In the genomic region with DNA sequence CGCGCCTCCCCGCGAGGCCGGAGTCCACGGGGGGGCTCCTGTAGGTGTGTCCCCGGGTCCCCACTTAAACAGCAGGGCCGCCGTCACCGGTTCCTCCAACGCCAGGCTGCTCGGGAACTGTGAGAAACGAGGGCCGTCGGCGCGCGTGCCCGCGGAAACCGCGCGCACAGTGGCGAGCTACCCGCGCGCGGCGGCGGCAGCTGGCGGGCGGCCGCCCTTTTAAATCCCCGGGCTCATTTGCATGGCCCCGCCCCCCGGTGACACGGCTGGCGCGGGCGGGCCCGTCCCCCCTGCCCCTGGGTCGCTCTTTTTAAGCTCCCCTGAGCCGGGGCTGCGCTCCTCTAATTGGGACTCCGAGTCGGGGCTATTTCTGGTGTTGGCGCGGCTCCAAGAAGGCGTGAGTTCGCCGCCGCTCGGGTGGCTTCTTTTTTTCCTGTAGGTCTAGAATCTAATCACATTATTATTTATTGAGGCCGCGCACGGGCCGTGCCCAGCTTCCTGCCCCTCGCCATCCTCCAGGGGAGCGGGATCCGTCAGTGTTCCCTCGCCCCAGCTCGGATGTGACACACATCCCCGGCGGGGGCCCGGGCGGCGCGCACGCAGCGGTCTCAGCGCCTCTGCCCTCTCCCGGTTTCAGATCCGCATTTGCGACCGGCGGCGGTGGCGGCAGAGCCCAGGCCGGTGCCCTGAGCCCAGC, we compare ENCODE assay signal across 8 mouse cellular contexts. TPM values are rescaled to one million over a fixed set of nuclear protein-coding genes. Genes with fewer than 3 reads are reported as not detected.
DNase-seq lines count a peak whose midpoint lies in the region; ATAC-seq and TF ChIP-seq lines count a peak whose summit lies in the region.

Gene Hmga1 (plus strand): TSS at position 183 of the 697 bp plus-strand sequence.

- no peak for TF ChIP-seq CTCF in intestine, postnatal 0 days (IDR thresholded peaks at IDR 0.05; ENCODE audit: low read depth)

- H3K9ac ChIP-seq in intestine, postnatal 0 days (ENCODE audit: low read depth, low read length) = peak within 1 kb of the TSS; percentile 81
- peak within 1 kb of the TSS; percentile 90 for H3K9ac ChIP-seq in limb, embryonic 13.5 days
- H3K9ac ChIP-seq in midbrain, embryonic 15.5 days = peak within 1 kb of the TSS; percentile 89

- H3K4me1 ChIP-seq in intestine, postnatal 0 days (replicated peaks; ENCODE audit: control insufficient read depth, insufficient read depth, low read length) = 0 out of 2 replicates have a peak, but pooled peaks cover 3% of the 10 kb centered on the region
- H3K4me1 ChIP-seq in limb, embryonic 13.5 days = peaks cover 44% of the 10 kb centered on the region
- H3K4me1 ChIP-seq in midbrain, embryonic 15.5 days = peaks cover 35% of the 10 kb centered on the region

- whole genome bisulfite sequencing in intestine, postnatal 0 days = under 1% methylated on average over 72 of the region's 79 CpGs
- WGBS in limb, embryonic 13.5 days = under 1% methylated on average over 69 of the region's 79 CpGs
- under 1% methylated on average over 79 of the region's 79 CpGs for WGBS in midbrain, embryonic 15.5 days

- H3K4me3 ChIP-seq in intestine, postnatal 0 days (ENCODE audit: low read depth, low read length) = peak within 1 kb of the TSS; percentile 80
- peak within 1 kb of the TSS; percentile 85 for H3K4me3 ChIP-seq in limb, embryonic 13.5 days
- peak within 1 kb of the TSS; percentile 84 for H3K4me3 ChIP-seq in midbrain, embryonic 15.5 days

- H3K27me3 ChIP-seq in intestine, postnatal 0 days (replicated peaks; ENCODE audit: control insufficient read depth, insufficient read depth, low read length) = no peaks in the 10 kb centered on the region
- H3K27me3 ChIP-seq in limb, embryonic 13.5 days = no peaks in the 10 kb centered on the region
- 0 out of 2 replicates have a peak, but pooled peaks cover 5% of the 10 kb centered on the region for H3K27me3 ChIP-seq in midbrain, embryonic 15.5 days (replicated peaks)

- DNase-seq in 416B (ENCODE audit: low read depth) = peak; percentile 94
- peak; percentile 94 for DNase-seq in adrenal gland, postnatal 10 days
- DNase-seq in embryo, embryonic 9.5 days (ENCODE audit: extremely low spot score) = peak; percentile 94
- DNase-seq in gonadal fat pad, adult 2 months (ENCODE audit: low read depth) = no peak
- DNase-seq in spleen, postnatal 14 days (ENCODE audit: low spot score in 2 of 2) = peak; percentile 81 to 90

- peak within 1 kb of the TSS; percentile 93 for H3K4me2 ChIP-seq in intestine, postnatal 0 days (replicated peaks; ENCODE audit: low read depth)
- H3K4me2 ChIP-seq in limb, embryonic 13.5 days (replicated peaks) = peak within 1 kb of the TSS; percentile 81
- peak within 1 kb of the TSS; percentile 86 for H3K4me2 ChIP-seq in midbrain, embryonic 15.5 days

- ATAC-seq in intestine, postnatal 0 days = peak; percentile 67
- ATAC-seq in limb, embryonic 13.5 days (ENCODE audit: low FRiP score, low read depth) = peak; percentile 55
- ATAC-seq in midbrain, embryonic 15.5 days (replicated peaks) = peak; percentile 77

- H3K36me3 ChIP-seq in intestine, postnatal 0 days (ENCODE audit: control insufficient read depth, insufficient read depth) = no peaks in the 10 kb centered on the region; the same call in 1 of the 2 replicates
- H3K36me3 ChIP-seq in limb, embryonic 13.5 days = peaks cover 13% of the 10 kb centered on the region
- H3K36me3 ChIP-seq in midbrain, embryonic 15.5 days (replicated peaks) = no peaks in the 10 kb centered on the region

- peak within 1 kb of the TSS; percentile 91 for H3K27ac ChIP-seq in intestine, postnatal 0 days (ENCODE audit: low read depth, low read length)
- peak within 1 kb of the TSS; percentile 98 for H3K27ac ChIP-seq in limb, embryonic 13.5 days
- H3K27ac ChIP-seq in midbrain, embryonic 15.5 days = peak within 1 kb of the TSS; percentile 93

- H3K9me3 ChIP-seq in intestine, postnatal 0 days (ENCODE audit: control insufficient read depth) = no peaks in the 10 kb centered on the region
- no peaks in the 10 kb centered on the region for H3K9me3 ChIP-seq in limb, embryonic 13.5 days
- no peaks in the 10 kb centered on the region for H3K9me3 ChIP-seq in midbrain, embryonic 15.5 days

RNA-seq across cellular contexts. Expression of gene Hmga1, which starts in this region (rescaled TPM):
- total RNA-seq in adrenal gland, postnatal 10 days (2021) = 10 to 100 TPM; 27.0 to 29.5 TPM
- 36.6 and 44.4 TPM in 2 replicates for polyA plus RNA-seq in gonadal fat pad, adult 2 months (2012; rRNA removed)
- polyA plus RNA-seq in intestine, postnatal 0 days (2015; fragmentation: Nextera tagmentation; extraction: Ambion mirVana) = 108 and 116 TPM in 2 replicates
- 234 and 241 TPM in 2 replicates for polyA plus RNA-seq in limb, embryonic 13.5 days (2015; fragmentation: Nextera tagmentation; extraction: Ambion mirVana)
- polyA plus RNA-seq in midbrain, embryonic 15.5 days (2015; fragmentation: Nextera tagmentation; extraction: Ambion mirVana) = 138 and 141 TPM in 2 replicates
